Mouse (Mus musculus): Measurements from ENCODE around the gene Gm28048.

Gm28048 gene

GRCm38 (mm10) chr11:22981984-22982757 lies at the start of gene Gm28048, which contains the start of gene Commd1:
Gene Gm28048 (minus strand): TSS chr11:22982090.
Gene Commd1 (minus strand): TSS chr11:22982382.
- peak; percentile 97 for DNase-seq (ENCODE audit: low spot score)

- DNase-seq (ENCODE audit: low spot score): no peak
Observed at GRCm38 (mm10) chr11:23029399-23029798, 47.5 kb upstream of the Gm28048 start.

GRCm38 (mm10) chr11:23028957-23029356 lies 47.1 kb upstream of the Gm28048 start:
- no peak for DNase-seq (ENCODE audit: low spot score)

GRCm38 (mm10) chr11:23024169-23024568 lies 42.3 kb upstream of the Gm28048 start:
- no peak for DNase-seq (ENCODE audit: low spot score)

- DNase-seq (ENCODE audit: low spot score): no peak
Observed at GRCm38 (mm10) chr11:23023155-23023554, 41.3 kb upstream of the Gm28048 start.

- DNase-seq (ENCODE audit: low spot score): no peak
Observed at GRCm38 (mm10) chr11:23020841-23021240, 39.0 kb upstream of the Gm28048 start.

GRCm38 (mm10) chr11:23020116-23020770 lies 38.4 kb upstream of the Gm28048 start:
- no peak for DNase-seq (ENCODE audit: low spot score)

- no peak for DNase-seq (ENCODE audit: low spot score)
Observed at GRCm38 (mm10) chr11:23017943-23018342, 36.1 kb upstream of the Gm28048 start.

GRCm38 (mm10) chr11:23014996-23015395 lies 33.1 kb upstream of the Gm28048 start:
- DNase-seq (ENCODE audit: low spot score): no peak

- peak; percentile 23 for DNase-seq (ENCODE audit: low spot score)
Observed at GRCm38 (mm10) chr11:23013580-23014294, 31.8 kb upstream of the Gm28048 start.

GRCm38 (mm10) chr11:23013096-23013495 lies 31.2 kb upstream of the Gm28048 start:
- DNase-seq (ENCODE audit: low spot score): no peak

GRCm38 (mm10) chr11:23008824-23009200 lies 26.9 kb upstream of the Gm28048 start:
- no peak for DNase-seq (ENCODE audit: low spot score)

- peak; percentile 95 for DNase-seq (ENCODE audit: low spot score)
Observed at GRCm38 (mm10) chr11:23008181-23008823, 26.4 kb upstream of the Gm28048 start.

GRCm38 (mm10) chr11:23007481-23008180 lies 25.7 kb upstream of the Gm28048 start, which contains the start of gene Fam161a:
Gene Fam161a (plus strand): TSS chr11:23007531.
- DNase-seq (ENCODE audit: low spot score): peak; percentile 97

- peak; percentile 14 for DNase-seq (ENCODE audit: low spot score)
Observed at GRCm38 (mm10) chr11:23007166-23007480, 25.2 kb upstream of the Gm28048 start.

GRCm38 (mm10) chr11:23005276-23005675 lies 23.4 kb upstream of the Gm28048 start:
- no peak for DNase-seq (ENCODE audit: low spot score)

GRCm38 (mm10) chr11:22998308-22998707 lies 16.4 kb upstream of the Gm28048 start:
- DNase-seq (ENCODE audit: low spot score): no peak

GRCm38 (mm10) chr11:22995461-22995860 lies 13.6 kb upstream of the Gm28048 start:
- no peak for DNase-seq (ENCODE audit: low spot score)

GRCm38 (mm10) chr11:22994271-22994670 lies 12.4 kb upstream of the Gm28048 start:
- DNase-seq (ENCODE audit: low spot score): no peak

- no peak for DNase-seq (ENCODE audit: low spot score)
Observed at GRCm38 (mm10) chr11:22991218-22991835, 9.4 kb upstream of the Gm28048 start.

All from retina, embryonic 14.5 days (tissue).